Mouse (Mus musculus) monocyte, adult 2 months (primary cell): ENCODE measurements around the gene Adamtsl4.

Experiments
- DNase-seq, 2 experiments: peaks; one replicate each; pipeline ENCODE4 v3.0.0; 2022; ENCODE audit warnings: low spot score in 2 of 2, low read depth in 1 of 2

Gene Adamtsl4

DNA sequence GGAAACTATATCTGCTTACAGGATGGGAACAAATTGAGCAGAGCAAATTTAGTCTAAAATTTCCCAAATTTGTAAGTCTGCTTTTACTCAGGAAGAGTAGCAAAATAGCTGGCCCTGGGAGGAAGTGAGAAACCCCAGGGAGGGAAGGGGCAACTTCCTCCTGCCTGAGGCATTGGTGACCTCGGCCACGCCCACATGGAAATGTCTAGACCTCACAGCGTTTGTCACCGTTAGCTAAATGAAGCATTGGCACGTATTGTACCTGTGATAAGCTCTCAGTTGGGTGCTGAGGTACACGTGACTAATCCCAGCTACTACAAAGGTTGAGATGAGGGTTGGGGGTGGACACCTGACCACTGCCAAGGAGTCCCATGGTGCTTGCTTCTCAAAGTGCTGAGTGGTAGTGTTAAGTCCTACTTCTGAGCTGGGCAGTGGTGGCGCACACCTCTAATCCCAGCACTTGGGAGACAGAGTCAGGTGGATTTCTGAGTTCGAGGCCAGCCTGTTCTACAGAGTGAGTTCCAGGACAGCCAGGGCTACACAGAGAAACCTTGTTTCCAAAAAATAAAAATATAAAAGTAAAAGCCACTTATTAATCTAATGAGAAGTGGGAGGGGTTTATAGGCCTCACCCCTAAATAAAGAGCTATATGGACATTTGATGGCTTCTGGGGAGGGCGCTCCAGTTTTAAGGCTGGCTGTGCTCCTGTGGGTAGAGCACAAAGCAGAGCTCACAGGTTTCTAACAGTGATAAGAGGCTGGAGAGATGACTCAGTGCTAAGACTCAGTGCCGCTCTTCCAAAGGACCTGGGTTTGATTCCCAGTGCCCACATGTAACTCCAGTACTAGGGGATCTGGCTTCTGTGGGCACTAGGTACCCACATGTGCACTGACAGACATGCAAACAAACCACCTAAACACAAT, 42.1 kb downstream of the Adamtsl4 start:
- DNase-seq, result peak; percentile 65 to 76

DNA sequence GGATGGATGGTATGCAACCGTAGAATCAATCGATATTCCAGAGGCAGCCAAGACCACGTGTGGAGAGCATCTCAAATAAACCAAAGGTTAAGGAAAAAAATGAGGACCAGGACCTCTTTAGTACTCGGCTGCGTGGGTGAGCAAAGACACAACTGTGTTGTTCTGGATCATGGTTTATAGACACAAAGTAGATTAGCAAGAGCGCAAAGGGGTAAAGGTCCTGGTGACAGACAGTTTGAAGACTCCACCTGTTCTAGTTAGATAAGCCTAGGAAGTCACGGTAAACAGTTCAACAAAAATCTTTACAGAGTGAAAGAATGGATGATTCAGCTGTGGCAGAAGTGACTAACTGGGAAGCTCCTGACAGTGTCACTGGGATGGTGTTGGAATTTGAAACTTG, 44.6 kb downstream of the Adamtsl4 start:
- DNase-seq, result no peak

DNA sequence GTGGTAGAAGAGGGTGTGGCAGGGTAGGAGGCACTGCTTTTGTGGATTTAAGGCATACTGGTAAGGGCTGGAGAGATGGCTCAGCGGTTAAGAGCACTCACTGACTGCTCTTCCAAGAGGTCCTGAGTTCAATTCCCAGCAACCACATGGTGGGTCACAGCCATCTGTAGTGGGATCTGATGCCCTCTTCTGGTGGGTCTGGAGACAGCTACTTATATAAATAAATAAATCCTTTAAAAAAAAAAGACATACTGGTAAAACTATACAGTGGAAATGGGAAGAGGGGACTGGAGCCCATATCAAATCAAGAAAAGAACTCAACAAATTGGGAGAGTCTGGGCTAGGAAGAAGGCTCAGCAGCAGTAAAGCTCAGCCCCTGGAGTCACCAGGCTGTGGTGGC, 48.0 kb downstream of the Adamtsl4 start:
- no peak for DNase-seq

DNA sequence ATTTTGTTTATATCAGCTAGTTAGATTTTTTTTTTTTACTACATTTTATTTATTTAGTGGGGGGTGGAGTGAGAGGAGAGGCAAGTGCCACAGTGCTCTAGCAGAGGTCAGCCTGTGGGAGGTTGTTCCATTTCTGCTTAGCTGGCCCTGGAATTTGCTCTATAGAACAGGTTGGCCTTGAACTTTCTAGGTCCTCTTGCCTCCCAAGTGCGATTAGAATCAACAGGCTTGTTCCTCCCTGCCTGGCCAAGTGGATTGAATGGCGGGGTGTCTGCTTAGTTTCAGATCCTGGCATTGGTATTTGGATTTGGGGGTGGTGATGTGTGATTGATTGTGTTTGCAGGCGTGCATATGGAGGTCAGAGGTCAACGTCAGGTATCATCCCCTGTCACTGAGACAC, 51.6 kb downstream of the Adamtsl4 start:
- no peak for DNase-seq

DNA sequence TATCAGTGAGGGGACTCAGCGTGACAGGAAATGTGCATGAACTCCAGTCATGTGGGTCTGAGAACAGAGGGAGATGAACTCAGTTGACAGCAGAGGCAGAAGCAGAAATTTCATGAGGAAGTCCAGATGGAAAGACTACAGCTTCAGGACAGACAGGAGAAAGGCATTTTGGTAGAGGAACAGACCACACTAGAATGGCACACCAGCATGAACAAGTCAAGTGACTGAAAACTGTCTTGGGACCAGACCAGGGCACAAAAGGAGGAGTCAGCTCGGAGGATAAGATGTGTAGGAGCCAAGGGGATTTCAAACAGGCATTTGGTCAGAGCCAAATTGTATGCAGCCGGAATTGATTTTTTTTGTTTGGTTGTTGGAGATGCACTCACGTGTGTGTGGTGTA, 52.1 kb downstream of the Adamtsl4 start:
- no peak for DNase-seq

DNA sequence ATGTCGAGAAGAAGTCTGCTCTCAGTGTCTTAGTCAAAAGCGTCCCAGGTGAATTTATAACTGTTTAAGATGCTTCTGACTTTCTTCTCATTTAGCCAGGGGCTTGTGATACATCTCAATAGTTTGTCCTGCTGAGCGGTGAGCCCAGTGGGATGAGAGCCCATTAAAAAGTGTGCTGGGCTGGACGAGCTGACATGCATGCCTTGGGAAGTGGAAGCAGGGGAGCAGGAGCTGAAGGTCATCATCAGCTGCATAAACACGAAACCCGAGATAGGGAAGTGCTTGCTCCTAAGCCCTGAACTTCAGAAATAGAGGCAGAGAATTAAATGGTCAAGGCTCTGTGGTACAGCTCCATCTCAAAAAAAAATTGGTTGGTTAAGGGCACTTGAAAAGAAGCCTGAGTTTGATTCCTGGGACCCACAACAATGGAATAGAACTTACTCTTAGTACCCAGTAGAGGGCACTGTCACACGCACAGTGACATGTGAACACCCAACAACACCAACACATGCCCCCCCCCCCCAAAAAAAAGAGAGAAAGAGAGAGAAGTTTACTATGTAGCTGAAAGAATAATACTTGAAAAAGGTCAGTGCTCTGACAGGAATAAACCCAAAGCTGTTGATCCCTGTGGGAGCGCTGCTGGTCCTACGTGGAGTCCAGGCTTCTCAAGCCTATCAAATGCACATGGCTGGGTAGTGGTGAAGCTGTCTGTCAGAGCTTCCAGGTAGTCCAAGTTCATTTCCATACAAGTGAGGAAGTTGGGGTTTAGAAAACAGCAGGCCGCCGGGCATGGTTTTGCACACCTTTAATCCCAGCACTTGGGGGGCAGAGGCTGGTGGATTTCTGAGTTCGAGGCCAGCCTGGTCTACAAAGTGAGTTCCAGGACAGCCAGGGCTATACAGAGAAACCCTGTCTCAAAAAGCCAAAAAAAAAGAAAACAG, 54.8 kb downstream of the Adamtsl4 start:
- no peak for DNase-seq

DNA sequence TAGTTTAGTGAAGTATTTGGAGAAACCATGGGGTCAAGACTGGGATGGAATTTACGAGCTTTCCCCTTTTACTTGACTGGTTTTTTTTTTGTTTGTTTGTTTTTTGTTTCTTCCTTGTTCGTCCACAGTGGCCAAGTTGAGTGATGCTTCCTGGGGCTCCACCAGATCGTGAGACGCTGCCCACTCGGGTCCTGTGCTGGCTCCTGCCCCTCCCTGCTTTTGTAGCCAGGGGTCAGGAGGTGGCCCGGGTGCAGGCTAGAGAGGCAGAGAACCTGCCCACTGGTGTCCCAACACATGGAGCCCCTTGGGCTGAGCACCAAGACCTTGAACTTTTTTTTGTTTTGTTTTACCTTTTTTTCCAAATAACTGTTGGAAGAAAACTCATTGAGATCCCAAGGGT, 56.4 kb downstream of the Adamtsl4 start:
- DNase-seq, result no peak

DNA sequence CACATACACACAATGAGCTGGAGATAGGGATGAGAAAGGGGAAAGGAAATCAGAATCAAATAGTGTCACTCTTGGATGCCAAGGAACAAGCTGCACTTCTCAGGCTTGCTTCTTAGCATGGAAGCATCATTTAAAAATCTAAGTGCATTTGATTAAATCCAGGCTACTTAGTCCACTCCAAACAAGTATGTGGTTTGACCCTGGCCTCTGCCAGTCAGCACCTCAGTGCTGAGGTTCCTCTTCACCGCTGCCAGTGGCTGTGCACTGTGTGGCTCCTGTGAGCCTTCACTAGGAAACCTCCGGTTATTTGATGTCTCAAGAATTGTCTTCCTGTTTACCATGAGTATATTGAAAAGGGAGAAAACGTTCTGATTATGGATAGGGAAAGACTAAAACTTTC, 56.9 kb downstream of the Adamtsl4 start:
- no peak for DNase-seq

DNA sequence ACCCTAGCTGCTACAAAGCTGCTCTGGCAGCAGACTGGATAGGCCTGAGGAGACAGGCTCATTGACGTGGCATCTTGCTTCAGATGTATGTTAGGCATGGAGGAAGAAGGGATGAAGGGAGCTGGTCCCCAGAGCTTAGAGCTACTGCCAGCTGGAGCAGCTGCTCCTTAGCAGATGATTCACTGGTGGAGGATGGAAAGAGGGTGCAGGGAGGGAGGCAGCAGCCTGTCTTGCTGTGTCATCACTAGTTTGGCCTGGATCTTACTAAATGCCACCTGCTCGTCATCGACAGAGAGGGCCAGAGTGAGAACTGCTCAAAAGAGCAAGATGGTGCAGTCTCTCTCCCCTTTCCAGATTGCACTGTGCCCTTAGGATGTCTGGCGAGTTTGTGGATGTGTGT, 58.0 kb downstream of the Adamtsl4 start:
- DNase-seq, result no peak

DNA sequence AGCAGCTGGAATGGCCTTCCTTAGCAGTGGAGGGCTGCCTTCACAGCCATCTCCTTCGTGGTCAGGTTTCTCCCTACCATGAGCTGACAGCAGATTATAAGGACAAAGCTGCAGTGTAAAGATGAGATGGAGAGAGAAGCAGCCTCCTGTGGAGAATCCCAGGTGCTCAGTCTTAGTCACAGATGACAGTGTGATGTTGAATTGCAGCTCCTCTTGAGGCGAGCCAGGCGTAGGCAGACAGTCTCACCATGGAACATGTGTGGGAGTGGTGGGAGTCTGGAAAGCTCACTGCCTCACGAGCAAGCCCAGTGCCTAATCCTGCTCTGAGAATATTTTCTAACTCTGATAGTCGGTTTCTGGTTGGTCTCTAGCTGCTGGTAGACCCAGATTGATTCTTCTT, 60.0 kb downstream of the Adamtsl4 start:
- no peak for DNase-seq
